Mouse (Mus musculus) brain, adult 10 weeks (tissue): ENCODE measurements around the gene Edem2. TPM values are rescaled to one million over a fixed set of nuclear protein-coding genes. Genes with fewer than 3 reads are reported as not detected.

Source experiments
- polyA plus RNA-seq: library from polyadenylated mRNA; stranded (reverse); fragments of 350-450 nt; fragmentation: Illumina TruSeq; extraction: RNeasy Lipid Tissue Mini Kit (QIAGEN cat#74804); gene quantifications from one replicate; pipeline ENCODE4 v1.2.3, GENCODE M21; 2015; ENCODE audit warnings: low read depth, low replicate concordance

The Edem2 gene
- polyA plus RNA-seq, result 23.4 TPM

GRCm38 (mm10) chr2:155729158-155729645 lies at the start of gene Edem2:
Gene Edem2, minus strand, starts transcription at chr2:155729475.

GRCm38 (mm10) chr2:155774927-155775684 lies 45.8 kb upstream of the Edem2 start, which contains the start of gene Mmp24:
Gene Mmp24, plus strand, starts transcription at chr2:155775342.

DNA sequence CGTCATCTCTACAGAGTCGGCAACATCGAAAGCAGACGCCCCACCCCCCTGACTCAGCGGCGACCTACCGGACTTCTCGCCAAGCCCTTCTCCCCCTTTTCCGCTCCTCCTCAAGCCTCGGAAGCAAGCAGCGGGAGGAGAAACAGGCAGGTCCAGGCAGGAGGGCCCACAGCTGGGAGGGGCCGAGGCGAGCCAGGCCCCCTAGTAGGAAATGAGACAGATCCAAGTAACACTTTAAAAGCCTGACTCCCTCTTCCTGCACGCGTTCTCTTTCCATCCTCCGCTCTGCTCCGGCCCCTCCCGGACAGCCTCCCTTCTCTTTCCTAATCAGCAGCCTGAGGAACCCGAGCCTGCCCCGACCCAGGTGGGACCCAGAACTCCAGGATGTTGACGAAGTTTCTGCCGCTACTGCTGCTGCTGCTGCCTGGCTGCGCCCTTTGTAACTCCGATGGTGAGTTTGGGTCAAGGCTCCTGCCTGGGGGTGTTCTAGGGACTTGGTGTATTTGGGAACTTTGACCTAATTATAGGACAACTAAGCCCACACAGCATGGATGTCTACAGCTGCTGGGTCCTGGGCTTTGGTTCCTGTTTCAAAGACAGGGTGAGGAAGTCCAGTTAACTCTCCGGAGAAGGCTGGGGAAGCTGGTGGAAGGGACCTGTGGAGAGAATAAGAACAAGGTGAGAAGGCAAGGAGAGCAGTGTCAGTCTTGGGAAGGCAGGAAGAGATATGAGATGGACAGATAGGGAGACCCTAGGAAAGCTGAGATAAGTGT lies 21.9 kb upstream of the Edem2 start, which contains the start of gene Procr:
Gene Procr (plus strand): TSS at position 104 of the 773 bp plus-strand sequence.

DNA sequence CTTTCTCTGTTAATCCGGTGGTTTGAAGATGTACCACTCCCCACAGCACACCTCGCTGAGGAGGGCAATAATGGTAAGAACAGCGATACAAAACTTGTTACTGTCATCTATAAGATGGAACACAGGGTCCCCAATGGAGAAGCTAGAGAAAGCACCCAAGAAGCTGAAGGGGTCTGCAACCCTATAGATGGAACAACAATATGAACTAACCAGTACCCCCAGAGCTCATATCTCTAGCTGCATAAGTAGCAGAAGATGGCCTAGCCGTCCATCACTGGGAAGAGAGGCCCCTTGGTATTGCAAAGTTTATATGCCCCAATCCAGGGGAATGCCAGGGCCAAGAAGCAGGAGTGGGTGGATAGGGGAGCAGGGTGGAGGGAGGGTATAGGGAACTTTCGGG lies 6.5 kb upstream of the Edem2 start, which contains the start of gene Gm17581:
Gene Gm17581 (minus strand): TSS at position 101 of the 400 bp plus-strand sequence.

DNA sequence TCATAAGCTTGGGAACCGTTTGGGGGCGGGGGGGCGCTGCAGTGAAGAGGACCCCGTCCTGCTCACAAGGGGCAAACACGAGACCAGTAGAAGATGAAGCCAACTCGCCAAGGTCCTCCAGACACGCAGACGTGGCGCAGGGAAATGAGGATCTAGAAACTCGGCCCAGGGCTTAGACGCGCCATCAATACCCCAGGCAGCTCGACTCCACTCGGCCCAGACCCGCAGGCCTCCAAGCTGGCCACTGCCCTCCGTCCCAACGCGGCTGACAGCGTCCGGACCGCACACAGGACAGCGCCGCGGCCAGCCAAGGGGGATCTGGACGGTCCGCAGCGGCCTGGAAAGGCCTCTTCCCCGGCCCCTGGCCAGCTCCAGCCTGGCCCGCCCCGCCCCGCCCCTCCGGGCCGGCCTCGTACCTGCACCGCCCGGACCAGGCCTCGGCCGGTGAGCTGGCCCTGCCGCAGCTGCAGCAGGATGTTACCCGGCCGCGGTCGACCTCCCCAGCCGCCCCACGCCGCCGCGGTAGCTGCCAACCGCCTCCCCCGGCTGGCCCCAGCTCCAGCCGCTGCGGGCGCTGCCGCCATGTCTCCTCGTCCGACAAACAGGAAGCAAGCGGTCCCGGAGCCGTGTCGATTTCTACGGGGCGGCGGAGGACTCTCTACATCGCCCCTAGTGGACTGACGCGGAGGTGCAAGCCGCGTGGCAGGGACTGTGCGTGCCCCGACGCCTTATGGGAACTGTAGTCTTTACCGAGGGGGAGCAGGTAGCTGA lies 37.4 kb downstream of the Edem2 start, which contains the start of gene Trpc4ap:
Gene Trpc4ap (minus strand): TSS at position 662 of the 771 bp plus-strand sequence.

Other genes with a start within 250 kb of the Edem2 start
- 55.5 TPM for gene Acss2, start 211.5 kb downstream of the Edem2 start, polyA plus RNA-seq
- gene Ggt7, start 211.2 kb downstream of the Edem2 start, polyA plus RNA-seq, result 143 TPM
- gene Gss, start 136.7 kb downstream of the Edem2 start, polyA plus RNA-seq, result 19.7 TPM
- gene Myh7b, start 118.3 kb downstream of the Edem2 start, polyA plus RNA-seq, result 5.1 TPM
- gene Trpc4ap, start 37.1 kb downstream of the Edem2 start, polyA plus RNA-seq, result 127 TPM
- gene Gm17581, start 6.4 kb upstream of the Edem2 start, polyA plus RNA-seq, result not detected
- 0.74 TPM for gene Procr, start 21.6 kb upstream of the Edem2 start, polyA plus RNA-seq
- gene Mmp24, start 45.9 kb upstream of the Edem2 start, polyA plus RNA-seq, result 22.9 TPM
- gene BC029722, start 90.0 kb upstream of the Edem2 start, polyA plus RNA-seq, result 90.4 TPM
- gene Eif6, start 97.5 kb upstream of the Edem2 start, polyA plus RNA-seq, result 61.9 TPM
- gene Fam83c, start 105.4 kb upstream of the Edem2 start, polyA plus RNA-seq, result not detected
- 119 TPM for gene Uqcc1, start 200.8 kb upstream of the Edem2 start, polyA plus RNA-seq
- not detected for gene Gm15557, start 211.3 kb upstream of the Edem2 start, polyA plus RNA-seq
- gene Gdf5, start 215.9 kb upstream of the Edem2 start, polyA plus RNA-seq, result 0.31 TPM
- gene Cep250, start 227.0 kb upstream of the Edem2 start, polyA plus RNA-seq, result 11.4 TPM